Mouse (Mus musculus): Measurements from ENCODE around the gene Gm45021.

- TF ChIP-seq POLR2A (IDR thresholded peaks at IDR 0.05; ENCODE audit: low read depth, low read length) (no peak), CTCF (IDR thresholded peaks at IDR 0.05; ENCODE audit: extremely low read depth, insufficient read depth, insufficient read length, insufficient replicate concordance) (no peak)
These were observed 23.6 kb upstream of the Gm45021 start for GRCm38 (mm10) chr6:48565693-48566310.

All from spleen, adult 2 months (tissue).